Mouse (Mus musculus): ENCODE measurements around the gene Slc25a43. TPM values are rescaled to one million over a fixed set of nuclear protein-coding genes. Genes with fewer than 3 reads are reported as not detected.

The Slc25a43 gene
- not detected for total RNA-seq (2021)
- long read RNA-seq, experiment 1, partial matches to known transcripts = 1 of 1 reads
- long read RNA-seq, experiment 1, other reads (novel, unspliced or antisense) = 0 of 1 reads
- long read RNA-seq, experiment 2 = 0 reads

GRCm38 (mm10) chrX:36743503-36744101, at the start of gene Slc25a43:
Gene Slc25a43 (plus strand): TSS chrX:36743659.
- peak; percentile 2 for DNase-seq (ENCODE audit: low spot score)

DNA sequence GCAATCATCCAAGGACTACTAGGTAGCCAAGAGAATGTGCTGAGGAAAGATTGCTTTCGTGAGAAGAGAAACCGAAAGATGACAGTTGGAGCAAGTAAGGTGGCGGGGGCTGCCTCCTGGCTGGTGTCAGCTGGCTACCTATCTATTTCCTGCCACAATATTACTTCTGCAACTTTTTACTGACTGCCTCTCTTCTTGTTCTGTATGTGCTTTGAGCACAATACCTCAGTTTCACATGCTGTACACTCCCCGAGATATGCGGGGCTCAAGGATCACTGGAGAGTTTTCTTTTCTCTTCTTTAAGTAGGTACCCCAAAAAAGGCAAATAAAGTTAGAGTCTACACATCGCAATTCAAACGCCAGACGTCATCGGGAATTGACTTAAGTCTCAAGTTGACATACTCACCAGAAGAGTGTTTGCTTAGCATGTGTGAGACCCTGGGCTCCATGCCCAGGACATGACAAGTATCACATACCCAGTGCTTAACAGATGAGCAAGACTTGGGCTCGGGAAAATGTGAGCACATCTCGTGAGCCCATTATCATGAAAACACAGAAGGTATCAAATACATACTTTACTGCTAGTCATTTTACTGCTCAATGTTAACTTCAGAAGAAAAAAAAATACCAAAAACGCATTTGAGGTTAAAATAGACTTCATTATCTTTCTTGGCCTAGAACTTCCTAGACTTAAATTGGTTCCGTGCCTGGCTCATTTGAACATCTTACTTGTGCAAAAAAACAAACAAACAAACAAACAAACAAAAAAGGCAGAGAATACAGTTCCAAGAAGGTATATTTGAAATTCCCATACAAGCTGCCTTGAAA, 3.1 kb upstream of the Slc25a43 start:
- DNase-seq (ENCODE audit: low spot score) = no peak

DNA sequence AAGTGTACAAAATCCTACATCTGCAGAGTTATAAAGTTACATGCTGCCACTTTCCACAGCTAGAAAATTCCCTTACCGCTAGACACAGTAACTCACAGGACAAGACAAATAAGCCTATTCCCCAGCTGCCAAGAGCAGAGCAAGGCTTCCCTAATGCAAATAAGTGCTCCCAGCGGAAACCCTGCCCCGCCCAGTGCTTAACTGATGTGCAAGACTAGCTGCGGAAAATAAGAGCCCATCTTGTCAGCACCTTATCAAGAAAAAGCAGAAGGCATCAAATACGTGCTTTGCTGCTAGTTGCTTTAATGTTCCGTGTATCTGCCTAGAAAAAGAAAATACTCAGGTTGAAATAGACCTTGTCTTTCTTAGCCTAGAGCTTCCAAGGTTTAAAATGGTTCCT, 2.2 kb upstream of the Slc25a43 start:
- DNase-seq (ENCODE audit: low spot score) = no peak

DNA sequence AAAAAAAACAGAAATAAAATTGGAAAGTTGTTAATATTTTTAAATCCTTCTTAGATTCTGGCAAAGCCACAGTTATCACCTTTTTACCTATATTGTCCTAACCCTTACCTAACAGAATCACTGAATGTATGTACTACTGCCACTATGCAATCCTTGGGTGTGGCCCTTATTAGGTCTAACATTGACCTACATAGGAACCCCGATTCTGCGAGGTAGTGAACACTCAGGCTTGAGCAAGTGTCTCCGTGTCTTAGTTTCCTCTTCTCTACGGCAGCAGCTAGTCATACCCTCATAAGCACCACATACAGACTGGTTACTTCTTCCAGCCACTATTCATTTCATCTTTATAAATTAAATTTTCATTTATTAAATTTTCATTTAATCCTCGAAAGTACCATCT, 715 bp upstream of the Slc25a43 start:
- no peak for DNase-seq (ENCODE audit: low spot score)

DNA sequence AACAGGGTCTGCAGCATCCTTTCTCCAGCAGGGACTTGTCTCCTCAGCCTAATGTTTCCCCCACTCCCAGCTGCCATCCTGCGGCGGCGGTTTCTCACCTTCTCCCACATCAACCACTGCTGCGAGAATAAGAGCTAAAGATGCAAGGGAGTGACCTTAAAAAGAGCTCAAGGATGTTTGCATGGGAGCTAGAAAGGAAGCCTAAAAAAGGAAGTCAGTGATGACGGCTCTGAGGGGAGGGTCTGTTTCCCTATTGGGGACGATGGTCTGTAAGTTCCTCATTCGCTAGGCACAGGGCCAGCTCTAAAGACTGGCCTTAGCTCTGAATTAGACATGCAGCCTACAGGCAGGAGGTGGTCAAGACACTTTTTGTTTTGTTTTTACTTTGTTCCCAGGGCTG, 1.3 kb downstream of the Slc25a43 start:
- DNase-seq (ENCODE audit: low spot score) = peak; percentile 1

GRCm38 (mm10) chrX:36745333-36745732, 1.9 kb downstream of the Slc25a43 start:
- no peak for DNase-seq (ENCODE audit: low spot score)

DNA sequence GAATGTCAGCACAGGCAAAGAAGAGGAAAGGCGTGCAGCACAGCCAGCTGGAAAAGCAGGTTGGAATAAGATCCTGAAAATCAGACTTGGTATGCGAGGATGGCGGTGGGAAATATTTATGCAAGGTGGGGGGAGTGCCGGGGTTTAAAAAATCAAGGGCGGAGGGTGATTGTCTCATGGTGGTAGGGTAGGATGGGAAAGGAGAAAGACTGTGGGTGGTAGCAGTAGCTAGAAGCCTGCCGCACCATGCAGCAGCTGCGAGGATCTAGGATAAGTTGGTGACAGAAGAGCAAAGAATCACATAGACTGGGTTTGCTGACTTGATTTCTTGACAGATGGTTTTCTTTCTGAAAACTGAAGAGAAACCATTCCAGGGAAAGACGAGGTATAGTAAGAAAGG, 3.3 kb downstream of the Slc25a43 start:
- no peak for DNase-seq (ENCODE audit: low spot score)

DNA sequence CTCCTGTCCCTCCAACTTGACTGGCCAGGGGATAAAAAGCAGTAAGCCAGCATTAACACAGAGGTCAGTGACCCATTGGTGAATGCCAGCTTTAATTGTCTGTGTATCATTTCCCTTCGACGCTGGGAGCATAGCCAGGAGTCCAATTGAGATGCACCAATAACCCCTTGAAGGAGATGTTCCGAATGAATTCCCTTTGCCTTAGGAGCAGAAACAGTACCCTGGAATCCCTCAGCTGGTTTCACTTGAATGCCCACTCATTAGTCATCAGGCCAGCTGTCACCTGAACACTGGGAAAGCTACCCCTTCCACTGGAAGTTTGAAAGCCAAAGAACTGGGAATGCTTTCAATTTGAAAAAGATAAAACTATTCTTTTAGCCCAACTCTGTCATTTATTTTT, 5.1 kb downstream of the Slc25a43 start:
- DNase-seq (ENCODE audit: low spot score) = no peak

DNA sequence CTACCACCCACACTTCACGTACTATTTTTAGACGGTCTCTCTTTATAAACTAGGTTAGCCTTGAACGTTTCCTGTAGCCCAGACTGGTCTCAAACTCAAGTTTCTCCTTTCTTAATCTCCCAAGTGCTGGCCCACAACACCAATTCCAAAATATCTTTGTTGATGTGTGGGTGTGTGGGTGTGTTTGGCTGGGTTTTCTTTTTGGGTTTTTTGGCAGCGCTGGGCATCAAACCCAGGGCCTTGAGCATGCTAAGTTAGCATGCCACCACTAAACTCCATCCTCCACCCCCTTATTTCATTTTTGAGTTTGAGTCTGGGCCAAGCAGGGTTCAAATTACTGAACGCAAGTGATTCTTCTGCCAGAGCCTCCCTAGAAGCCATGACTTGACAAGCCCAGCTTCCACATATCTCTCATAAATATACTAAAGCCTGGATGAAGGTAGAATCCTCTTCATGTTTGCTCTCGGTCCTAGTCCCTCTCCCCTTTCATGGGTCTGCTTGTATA, 5.9 kb downstream of the Slc25a43 start:
- no peak for DNase-seq (ENCODE audit: low spot score)

GRCm38 (mm10) chrX:36750591-36750990, 7.1 kb downstream of the Slc25a43 start:
- DNase-seq (ENCODE audit: low spot score) = no peak

- DNase-seq (ENCODE audit: low spot score) = no peak
These were observed 9.1 kb downstream of the Slc25a43 start for GRCm38 (mm10) chrX:36752586-36752985.

DNA sequence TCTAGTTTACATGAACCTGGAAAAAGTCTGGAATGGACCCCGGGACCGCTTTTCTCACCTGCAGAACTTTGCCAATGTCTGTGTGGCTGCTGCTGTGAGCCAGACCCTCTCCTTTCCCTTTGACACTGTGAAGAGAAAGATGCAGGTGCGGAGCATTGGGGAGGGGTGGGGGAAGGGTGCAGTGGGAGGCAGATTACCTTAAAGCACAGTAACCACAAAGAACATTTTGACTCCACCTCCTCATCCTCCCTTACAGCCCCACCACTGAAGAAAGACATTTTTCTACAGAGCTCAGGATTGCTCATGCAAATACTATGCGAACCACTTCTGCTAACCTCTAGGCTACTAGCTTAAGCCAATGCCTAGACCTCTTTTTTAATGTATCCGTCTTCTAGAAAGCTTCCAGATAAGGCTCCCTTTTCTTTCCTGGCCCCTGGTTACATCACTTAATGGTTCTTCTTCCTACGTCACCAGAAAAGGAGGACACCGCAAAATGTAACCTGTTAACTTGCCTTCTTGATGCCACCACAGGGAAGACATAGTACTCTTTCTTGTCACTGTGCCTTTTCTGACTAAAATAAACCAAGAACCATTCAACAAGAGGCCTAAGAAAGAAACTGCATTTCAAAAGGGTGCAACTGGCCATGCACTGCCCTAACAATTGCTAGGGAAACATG, 14.5 kb downstream of the Slc25a43 start:
- DNase-seq (ENCODE audit: low spot score) = no peak

GRCm38 (mm10) chrX:36758566-36758965, 15.1 kb downstream of the Slc25a43 start:
- DNase-seq (ENCODE audit: low spot score) = no peak

GRCm38 (mm10) chrX:36760946-36761635, 17.6 kb downstream of the Slc25a43 start:
- DNase-seq (ENCODE audit: low spot score) = peak; percentile 44

DNA sequence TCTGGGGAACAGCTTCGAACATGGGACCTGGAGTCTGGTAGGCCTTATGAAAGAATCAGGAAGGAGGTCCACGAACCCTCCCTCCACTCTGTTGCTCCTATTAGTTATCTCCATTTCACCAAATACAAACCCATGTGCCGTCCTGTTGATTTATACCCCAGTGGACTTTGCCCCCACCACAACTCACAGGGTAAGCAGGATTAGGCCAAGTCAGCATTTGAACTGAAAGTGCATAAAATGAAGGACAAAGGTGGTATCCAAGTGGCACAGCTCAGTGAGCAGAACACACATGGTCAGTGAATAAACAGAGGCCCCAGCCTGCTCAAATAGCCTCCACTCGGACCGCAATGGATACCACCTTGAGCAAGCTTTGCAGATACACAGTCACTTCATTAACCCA, 18.8 kb downstream of the Slc25a43 start:
- no peak for DNase-seq (ENCODE audit: low spot score)

DNA sequence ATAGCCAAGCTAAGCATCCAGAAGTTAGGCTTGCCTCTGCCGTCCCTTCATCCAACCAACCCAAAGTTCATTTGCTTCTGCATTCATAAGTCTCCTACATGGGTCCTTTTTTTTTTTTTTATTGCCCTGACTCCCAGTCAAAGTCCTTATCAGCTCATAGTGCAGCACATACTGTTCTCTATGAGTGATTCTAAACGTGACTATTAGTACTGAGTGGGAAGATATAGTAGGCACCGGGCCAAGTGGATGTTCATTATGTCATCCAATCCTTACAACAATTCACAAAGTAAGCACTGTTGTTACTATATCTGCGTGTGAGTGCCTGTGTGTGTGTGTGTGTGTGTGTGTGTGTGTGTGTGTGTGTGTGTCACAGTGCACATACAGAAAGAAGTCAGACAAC, 19.4 kb downstream of the Slc25a43 start:
- DNase-seq (ENCODE audit: low spot score) = no peak

GRCm38 (mm10) chrX:36763298-36763933, 20.0 kb downstream of the Slc25a43 start:
- DNase-seq (ENCODE audit: low spot score) = no peak

DNA sequence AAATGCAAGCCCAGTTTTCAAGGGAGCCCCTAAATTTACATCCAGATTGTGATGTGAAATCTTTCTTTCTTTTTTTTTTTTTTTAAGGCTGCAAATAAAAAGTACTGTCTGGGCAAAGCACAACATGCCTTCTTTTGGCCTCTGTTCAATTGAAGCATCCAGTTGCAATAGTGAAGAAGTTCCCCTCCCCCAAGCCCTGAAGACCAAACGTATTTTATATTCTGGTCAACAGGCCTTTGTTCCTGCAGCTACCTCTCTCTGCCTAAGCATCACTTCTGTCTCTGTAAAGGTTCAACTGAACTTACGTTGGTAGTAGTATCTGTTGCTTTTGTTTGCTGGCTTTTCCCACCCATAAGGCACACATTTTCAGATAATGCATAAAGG, 20.5 kb downstream of the Slc25a43 start:
- DNase-seq (ENCODE audit: low spot score) = no peak

DNA sequence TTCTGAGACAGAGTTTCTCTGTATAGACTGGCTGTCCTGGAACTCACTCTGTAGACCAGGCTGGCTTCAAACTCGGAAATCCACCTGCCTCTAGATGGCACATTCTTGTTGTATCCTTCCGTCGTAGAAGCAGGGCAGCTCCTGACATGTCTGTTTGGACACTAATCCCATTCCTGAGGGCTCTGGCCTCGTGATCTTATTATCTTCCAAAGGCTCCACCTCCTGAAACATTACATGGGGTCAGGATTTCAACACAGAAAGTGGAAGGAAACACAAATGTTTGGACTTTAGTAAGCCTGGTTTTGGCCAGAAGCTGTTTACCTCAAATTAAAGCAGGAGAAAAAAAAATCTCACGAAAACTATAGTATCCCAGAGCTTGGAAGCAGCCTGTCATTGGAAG, 23.9 kb downstream of the Slc25a43 start:
- no peak for DNase-seq (ENCODE audit: low spot score)

DNA sequence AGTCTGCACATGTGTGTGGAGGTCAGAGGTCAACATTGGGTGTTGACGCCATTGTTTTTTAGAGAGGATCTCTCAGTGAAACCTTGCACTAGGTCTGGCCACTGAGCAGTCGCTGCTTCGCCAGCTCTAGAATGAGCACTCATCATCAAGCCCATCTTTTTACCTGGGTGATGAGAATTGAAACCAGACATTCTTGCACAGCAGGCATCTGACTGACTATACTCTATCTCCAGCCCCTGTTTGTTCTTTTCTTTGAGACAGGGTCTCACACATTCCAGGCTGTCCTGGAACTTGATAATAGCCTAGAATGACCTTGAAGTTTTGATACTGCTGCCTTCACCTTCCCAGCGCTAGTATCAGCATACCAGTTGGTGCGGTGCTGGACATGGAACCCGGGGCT, 29.1 kb downstream of the Slc25a43 start:
- no peak for DNase-seq (ENCODE audit: low spot score)

- DNase-seq (ENCODE audit: low spot score) = no peak
These were observed 32.1 kb downstream of the Slc25a43 start for GRCm38 (mm10) chrX:36775520-36775919.

All from gastrocnemius, adult 18-20 months (tissue).